Mouse (Mus musculus): ENCODE data around the gene Slc22a23. TPM values are rescaled to one million over a fixed set of nuclear protein-coding genes. Genes with fewer than 3 reads are reported as not detected.

The Slc22a23 gene
- polyA plus RNA-seq, 1 experiment: 12.7 TPM

DNA sequence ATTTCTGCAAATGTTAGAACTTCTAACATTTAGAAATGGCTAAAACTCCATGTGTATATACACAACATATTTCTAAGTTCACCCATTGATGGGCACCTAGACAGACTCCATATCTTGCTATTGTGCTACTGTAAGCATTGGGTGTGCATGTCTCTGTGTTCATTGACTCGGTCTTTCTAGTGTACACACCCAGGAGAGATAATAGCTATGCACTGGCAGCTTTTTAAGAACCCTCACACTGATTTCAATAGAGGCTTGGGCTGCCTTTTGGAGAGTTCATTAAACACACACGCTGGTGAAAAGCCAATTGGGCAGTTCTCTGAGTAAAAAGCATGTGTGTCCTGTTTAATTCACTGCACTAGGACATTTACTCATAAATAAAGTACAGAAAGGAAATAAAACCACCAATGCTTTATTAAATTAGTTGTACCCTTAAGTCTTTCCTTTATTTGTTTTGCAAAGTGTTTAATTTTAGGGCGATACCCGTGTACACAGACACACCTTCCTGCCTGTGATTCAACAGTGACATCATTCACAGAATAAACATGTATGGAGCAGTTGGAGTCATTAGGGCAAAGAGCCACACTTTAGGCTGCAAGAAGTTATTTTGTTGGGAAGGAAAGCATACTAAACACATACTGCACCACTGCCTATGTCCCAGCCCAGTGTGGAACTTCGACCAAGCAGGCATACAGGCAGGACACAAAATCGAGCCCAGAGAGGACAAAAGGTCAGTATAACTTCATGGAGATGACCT, 137.1 kb downstream of the Slc22a23 start:
- 90% methylated on average over 6 of the region's 6 CpGs for WGBS
- Histone ChIP-seq H3K4me3 (ENCODE audit: control insufficient read depth, insufficient read depth, low read length) (no peak overlapping the region), H3K36me3 (ENCODE audit: control insufficient read depth, insufficient read depth, low read length) (no peaks in the 10 kb centered on the region), H3K4me1 (replicated peaks; ENCODE audit: control insufficient read depth, insufficient read depth, low read length) (no peaks in the 10 kb centered on the region), H3K27me3 (ENCODE audit: control insufficient read depth, insufficient read depth, low read length) (no peaks in the 10 kb centered on the region), H3K27ac (ENCODE audit: control insufficient read depth, insufficient read depth, low read length) (no peak overlapping the region)
- no peak for DNase-seq
- TF ChIP-seq POLR2A (IDR thresholded peaks at IDR 0.05; ENCODE audit: control insufficient read depth, extremely low read depth, insufficient read depth, low read length, poor library complexity) (no peak), CTCF (IDR thresholded peaks at IDR 0.05; ENCODE audit: borderline replicate concordance, control insufficient read depth, extremely low read depth, insufficient read depth, low read length, poor library complexity) (no peak)

GRCm38 (mm10) chr13:34205216-34205615, 139.8 kb downstream of the Slc22a23 start:
- 93% methylated on average over 3 of the region's 3 CpGs for WGBS
- Histone ChIP-seq H3K27ac (ENCODE audit: control insufficient read depth, insufficient read depth, low read length) (no peak overlapping the region), H3K27me3 (ENCODE audit: control insufficient read depth, insufficient read depth, low read length) (no peaks in the 10 kb centered on the region), H3K4me1 (replicated peaks; ENCODE audit: control insufficient read depth, insufficient read depth, low read length) (no peaks in the 10 kb centered on the region), H3K36me3 (ENCODE audit: control insufficient read depth, insufficient read depth, low read length) (no peaks in the 10 kb centered on the region), H3K4me3 (ENCODE audit: control insufficient read depth, insufficient read depth, low read length) (no peak overlapping the region)
- DNase-seq: no peak
- TF ChIP-seq CTCF (IDR thresholded peaks at IDR 0.05; ENCODE audit: borderline replicate concordance, control insufficient read depth, extremely low read depth, insufficient read depth, low read length, poor library complexity): no peak
- no peak for TF ChIP-seq POLR2A (IDR thresholded peaks at IDR 0.05; ENCODE audit: control insufficient read depth, extremely low read depth, insufficient read depth, low read length, poor library complexity)

DNA sequence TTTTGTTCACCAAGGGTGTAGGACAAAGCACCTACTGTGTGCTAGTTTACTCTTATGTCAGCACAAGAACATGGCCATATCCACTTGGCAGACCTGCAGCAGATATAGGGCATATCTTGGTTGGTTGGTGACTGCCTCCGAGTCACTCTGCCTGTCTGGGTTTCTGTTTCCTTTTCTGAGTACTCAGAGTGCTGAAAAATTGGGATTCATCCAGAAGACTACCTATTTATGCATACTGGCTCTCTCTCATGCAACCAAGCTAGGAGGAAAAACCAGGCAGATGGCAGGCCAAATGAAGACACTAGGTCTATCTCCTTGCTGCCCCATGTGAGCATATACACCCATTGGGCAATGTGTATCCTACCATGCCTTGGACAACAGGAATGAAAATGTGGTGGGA, 149.3 kb downstream of the Slc22a23 start:
- DNase-seq: no peak
- H3K36me3 ChIP-seq (ENCODE audit: control insufficient read depth, insufficient read depth, low read length): no peaks in the 10 kb centered on the region
- 82% methylated on average over 1 of the region's 1 CpGs for WGBS

DNA sequence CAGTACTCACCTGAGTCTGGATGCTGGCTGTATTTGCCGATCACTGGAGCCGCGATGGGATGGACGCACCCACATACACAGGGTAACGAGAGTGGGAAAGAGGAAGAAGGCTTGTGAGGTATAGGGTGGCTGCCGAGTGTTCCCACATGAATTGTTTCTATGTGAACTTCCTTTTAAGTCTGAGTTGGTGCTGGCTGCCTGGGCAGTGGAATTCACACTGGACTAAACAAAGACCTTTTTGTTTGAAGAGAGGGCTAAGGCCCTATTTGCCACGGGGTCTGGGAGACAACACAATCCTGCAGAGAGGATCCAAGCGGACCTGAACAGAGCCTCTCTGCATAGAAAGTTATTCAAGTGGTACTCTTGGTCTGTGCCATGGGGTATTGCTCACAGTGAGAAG, 151.6 kb downstream of the Slc22a23 start:
- 55% methylated on average over 8 of the region's 8 CpGs for WGBS
- no peak for TF ChIP-seq CTCF (IDR thresholded peaks at IDR 0.05; ENCODE audit: borderline replicate concordance, control insufficient read depth, extremely low read depth, insufficient read depth, low read length, poor library complexity)
- no peak overlapping the region for H3K27ac ChIP-seq (ENCODE audit: control insufficient read depth, insufficient read depth, low read length)
- H3K4me3 ChIP-seq (ENCODE audit: control insufficient read depth, insufficient read depth, low read length): no peak overlapping the region
- no peak for DNase-seq
- no peaks in the 10 kb centered on the region for H3K36me3 ChIP-seq (ENCODE audit: control insufficient read depth, insufficient read depth, low read length)
- no peaks in the 10 kb centered on the region for H3K4me1 ChIP-seq (replicated peaks; ENCODE audit: control insufficient read depth, insufficient read depth, low read length)
- H3K27me3 ChIP-seq (ENCODE audit: control insufficient read depth, insufficient read depth, low read length): no peaks in the 10 kb centered on the region

More for the DNA sequence above, 149.3 kb downstream of the Slc22a23 start:
- Histone ChIP-seq H3K4me1 (replicated peaks; ENCODE audit: control insufficient read depth, insufficient read depth, low read length) (no peaks in the 10 kb centered on the region), H3K4me3 (ENCODE audit: control insufficient read depth, insufficient read depth, low read length) (no peak overlapping the region), H3K27me3 (ENCODE audit: control insufficient read depth, insufficient read depth, low read length) (no peaks in the 10 kb centered on the region), H3K27ac (ENCODE audit: control insufficient read depth, insufficient read depth, low read length) (no peak overlapping the region)
- TF ChIP-seq CTCF (IDR thresholded peaks at IDR 0.05; ENCODE audit: borderline replicate concordance, control insufficient read depth, extremely low read depth, insufficient read depth, low read length, poor library complexity) (no peak), POLR2A (IDR thresholded peaks at IDR 0.05; ENCODE audit: control insufficient read depth, extremely low read depth, insufficient read depth, low read length, poor library complexity) (no peak)

DNA sequence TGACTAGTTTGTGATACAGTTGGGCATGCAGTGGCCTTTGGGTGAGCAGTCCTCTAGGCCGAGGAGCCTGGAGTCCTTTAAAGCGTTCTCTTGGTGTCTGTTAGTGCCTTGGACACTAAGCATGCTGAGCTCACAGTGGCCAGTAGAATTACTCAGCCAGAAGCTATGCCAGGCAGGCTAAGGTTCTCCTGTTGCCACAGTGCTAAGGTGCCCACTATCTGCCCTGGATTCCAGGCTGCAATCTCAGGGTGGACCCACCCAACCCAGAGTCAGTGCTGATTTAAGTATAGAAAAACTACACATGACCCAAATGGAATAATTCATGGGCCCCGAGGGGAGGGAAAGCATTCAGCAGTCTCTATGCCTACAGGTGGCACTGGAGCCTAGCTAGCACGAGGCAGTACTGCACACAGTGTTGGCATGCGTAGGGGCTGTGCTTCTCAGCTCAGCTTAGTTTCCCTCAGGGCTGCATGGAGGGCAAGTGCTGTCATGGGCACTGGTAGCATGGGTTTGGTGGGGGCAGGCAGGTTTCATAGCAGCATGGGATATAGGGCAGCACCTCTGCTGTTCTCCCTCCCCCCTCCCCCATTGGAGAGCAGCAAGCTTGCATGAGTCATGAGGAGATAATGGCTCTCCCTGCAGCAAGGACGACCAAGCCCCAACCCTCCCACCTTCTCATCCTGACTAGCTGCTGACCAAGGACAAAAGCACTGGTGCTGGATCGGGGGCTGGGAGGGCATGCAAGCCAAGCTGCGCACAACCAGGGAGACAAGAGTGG, 152.4 kb downstream of the Slc22a23 start:
- Histone ChIP-seq H3K4me3 (ENCODE audit: control insufficient read depth, insufficient read depth, low read length) (no peak overlapping the region), H3K4me1 (replicated peaks; ENCODE audit: control insufficient read depth, insufficient read depth, low read length) (no peaks in the 10 kb centered on the region), H3K27me3 (ENCODE audit: control insufficient read depth, insufficient read depth, low read length) (no peaks in the 10 kb centered on the region), H3K36me3 (ENCODE audit: control insufficient read depth, insufficient read depth, low read length) (no peaks in the 10 kb centered on the region), H3K27ac (ENCODE audit: control insufficient read depth, insufficient read depth, low read length) (no peak overlapping the region)
- DNase-seq: no peak
- WGBS: 92% methylated on average over 8 of the region's 8 CpGs
- no peak for TF ChIP-seq CTCF (IDR thresholded peaks at IDR 0.05; ENCODE audit: borderline replicate concordance, control insufficient read depth, extremely low read depth, insufficient read depth, low read length, poor library complexity)
- no peak for TF ChIP-seq POLR2A (IDR thresholded peaks at IDR 0.05; ENCODE audit: control insufficient read depth, extremely low read depth, insufficient read depth, low read length, poor library complexity)

GRCm38 (mm10) chr13:34187571-34187970, 157.4 kb downstream of the Slc22a23 start:
- DNase-seq: peak; percentile 61
- TF ChIP-seq CTCF (IDR thresholded peaks at IDR 0.05; ENCODE audit: borderline replicate concordance, control insufficient read depth, extremely low read depth, insufficient read depth, low read length, poor library complexity): no peak
- Histone ChIP-seq H3K27me3 (ENCODE audit: control insufficient read depth, insufficient read depth, low read length) (no peaks in the 10 kb centered on the region), H3K4me1 (replicated peaks; ENCODE audit: control insufficient read depth, insufficient read depth, low read length) (no peaks in the 10 kb centered on the region), H3K27ac (ENCODE audit: control insufficient read depth, insufficient read depth, low read length) (no peak overlapping the region), H3K36me3 (ENCODE audit: control insufficient read depth, insufficient read depth, low read length) (no peaks in the 10 kb centered on the region), H3K4me3 (ENCODE audit: control insufficient read depth, insufficient read depth, low read length) (no peak overlapping the region)
- WGBS: 4% methylated on average over 5 of the region's 5 CpGs

Data from thymus, adult 2 months (tissue).